Comparison of ENCODE assay signal across 25 mouse cellular contexts in the genomic region with DNA sequence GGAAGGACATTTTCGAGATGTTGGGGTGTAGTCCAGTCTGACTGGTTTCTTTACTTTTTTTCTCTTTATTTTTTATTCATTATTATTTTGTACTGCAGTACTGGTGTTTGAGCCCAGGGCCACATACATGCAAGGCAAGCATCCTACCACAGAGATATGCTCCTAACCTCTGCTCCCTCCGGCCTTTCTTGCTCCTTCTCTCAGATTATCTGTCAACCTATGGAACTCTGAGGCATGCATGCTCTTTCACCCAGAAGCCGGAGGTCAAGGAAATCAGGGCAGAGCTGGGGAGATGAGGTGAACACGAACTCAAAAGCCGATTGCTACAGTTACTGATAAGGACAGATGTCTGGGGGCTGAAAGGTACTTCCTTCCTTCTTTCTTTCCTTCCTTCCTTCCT. TPM values are rescaled to one million over a fixed set of nuclear protein-coding genes. Genes with fewer than 3 reads are reported as not detected.
DNase-seq lines count a peak whose midpoint lies in the region; ATAC-seq and TF ChIP-seq lines count a peak whose summit lies in the region.
"Had no signal": no experiment of that assay in that cellular context is flagged by ENCODE, and none has a peak within 500 bp of the region (broad histone marks: within the 10 kb centered on the region; RNA-seq: fewer than 3 reads in every experiment).

No protein-coding gene starts in this region.

- H3K79me2 ChIP-seq in heart, adult 2 months (replicated peaks; ENCODE audit: control insufficient read depth, insufficient read depth, low read length) = no peaks in the 10 kb centered on the region
- H3K79me2 ChIP-seq in myocyte (ENCODE audit: control insufficient read depth, insufficient read depth) = no peaks in the 10 kb centered on the region

- H3K4me1 ChIP-seq in heart, adult 2 months (ENCODE audit: control insufficient read depth, insufficient read depth, low read length) = peaks cover 15% of the 10 kb centered on the region
- peaks cover 31% of the 10 kb centered on the region for H3K4me1 ChIP-seq in limb, embryonic 15.5 days
- peaks cover 13% of the 10 kb centered on the region; the same call in 1 of the 2 replicates for H3K4me1 ChIP-seq in limb, embryonic 10.5 days
- peaks cover 20% of the 10 kb centered on the region for H3K4me1 ChIP-seq in brown adipose tissue, adult 24 weeks (ENCODE audit: control insufficient read depth, insufficient read depth, insufficient read length, low read length)
- H3K4me1 ChIP-seq: midbrain, embryonic 13.5 days had no signal

- TF ChIP-seq CTCF in heart, adult 2 months (IDR thresholded peaks at IDR 0.05) = no peak

- H3K4me2 ChIP-seq in limb, embryonic 15.5 days = no peak overlapping the region
- H3K4me2 ChIP-seq in myocyte (ENCODE audit: low read depth) = peak overlapping the region; percentile 94
- H3K4me2 ChIP-seq: hindbrain, embryonic 13.5 days; liver, embryonic 11.5 days; midbrain, embryonic 13.5 days had no signal

- H3K36me3 ChIP-seq in heart, adult 2 months (ENCODE audit: control insufficient read depth, insufficient read depth, low read length) = no peaks in the 10 kb centered on the region
- no peaks in the 10 kb centered on the region for H3K36me3 ChIP-seq in limb, embryonic 15.5 days
- no peaks in the 10 kb centered on the region for H3K36me3 ChIP-seq in limb, embryonic 10.5 days
- H3K36me3 ChIP-seq in myocyte (ENCODE audit: control insufficient read depth, insufficient read depth) = no peaks in the 10 kb centered on the region
- H3K36me3 ChIP-seq: forebrain, embryonic 10.5 days; heart, embryonic 10.5 days; hindbrain, embryonic 13.5 days; midbrain, embryonic 13.5 days had no signal

- intact Hi-C loops in heart, adult 2 months (cut with DNase I) = loop anchor here (2.0 to 10.0 kb wide), 4 partner anchors 124 to 310 kb away; a partner anchor contains a TSS
- intact Hi-C loops in heart, postnatal 25 days (cut with DNase I) = loop anchor here (5.0 to 10.0 kb wide), 4 partner anchors 123 to 310 kb away; a partner anchor contains a TSS

- ATAC-seq in limb, embryonic 15.5 days (ENCODE audit: insufficient number of reproducible peaks, low FRiP score, low TSS enrichment, low read depth) = no peak
- ATAC-seq: inflammation-experienced regulatory T-cells, adult 6 months; liver, postnatal 0 days; midbrain, embryonic 13.5 days had no signal

- no peak overlapping the region for H3K9ac ChIP-seq in heart, adult 2 months (ENCODE audit: low read depth, low read length)
- no peak overlapping the region for H3K9ac ChIP-seq in limb, embryonic 15.5 days
- H3K9ac ChIP-seq: hindbrain, embryonic 13.5 days; liver, postnatal 0 days; midbrain, embryonic 13.5 days had no signal

- no peak for TF ChIP-seq POLR2A in heart, adult 2 months (IDR thresholded peaks at IDR 0.05; ENCODE audit: insufficient read depth, low read depth, low read length)
- TF ChIP-seq POLR2A in myocyte (IDR thresholded peaks at IDR 0.05; ENCODE audit: insufficient read length, low read depth) = no peak

- no peak for TF ChIP-seq EP300 in heart, adult 2 months (IDR thresholded peaks at IDR 0.05; ENCODE audit: insufficient read depth, low read depth, low read length)

- no peaks in the 10 kb centered on the region for H3K27me3 ChIP-seq in heart, adult 2 months (ENCODE audit: control insufficient read depth, insufficient read depth, low read length)
- no peaks in the 10 kb centered on the region for H3K27me3 ChIP-seq in limb, embryonic 15.5 days
- no peaks in the 10 kb centered on the region for H3K27me3 ChIP-seq in limb, embryonic 10.5 days (ENCODE audit: low read depth, poor library complexity, severe bottlenecking)
- no peaks in the 10 kb centered on the region for H3K27me3 ChIP-seq in myocyte (ENCODE audit: control insufficient read depth, insufficient read depth, insufficient read length)
- H3K27me3 ChIP-seq: hindbrain, embryonic 13.5 days; midbrain, embryonic 13.5 days had no signal

- no peaks in the 10 kb centered on the region for H3K9me3 ChIP-seq in limb, embryonic 15.5 days
- H3K9me3 ChIP-seq in limb, embryonic 10.5 days (replicated peaks) = no peaks in the 10 kb centered on the region
- H3K9me3 ChIP-seq: forebrain, embryonic 10.5 days; heart, embryonic 10.5 days; hindbrain, embryonic 13.5 days; megakaryocyte, embryonic 14.5 days; midbrain, embryonic 13.5 days had no signal

- peak overlapping the region; percentile 24; the same call in 1 of the 2 replicates for H3K27ac ChIP-seq in heart, adult 2 months
- peak overlapping the region; percentile 82 for H3K27ac ChIP-seq in limb, embryonic 15.5 days
- no peak overlapping the region for H3K27ac ChIP-seq in limb, embryonic 10.5 days
- H3K27ac ChIP-seq in brown adipose tissue, adult 24 weeks (replicated peaks; ENCODE audit: low read depth, low read length) = peak overlapping the region; percentile 61
- H3K27ac ChIP-seq: forebrain, embryonic 10.5 days; heart, embryonic 10.5 days; hindbrain, embryonic 13.5 days; left cerebral cortex, adult 2 months; midbrain, embryonic 13.5 days had no signal

- no peak overlapping the region for H3ac ChIP-seq in myocyte (ENCODE audit: control insufficient read depth, insufficient read length)

- WGBS in heart, adult 2 months = 49% methylated on average over 5 of the region's 5 CpGs
- 67% methylated on average over 5 of the region's 5 CpGs for WGBS in limb, embryonic 15.5 days
- 73% methylated on average over 5 of the region's 5 CpGs for WGBS in limb, embryonic 10.5 days

- DNase-seq in heart, adult 2 months = no peak
- no peak for DNase-seq in heart, postnatal 25 days (ENCODE audit: low spot score)
- no peak for DNase-seq in limb, embryonic 10.5 days (ENCODE audit: low spot score)
- no peak for DNase-seq in adipocyte (ENCODE audit: low spot score)
- DNase-seq in adrenal gland, postnatal 36 days = no peak
- DNase-seq: cerebellum, adult 8-10 months; cerebellum, postnatal 36 days; embryo, embryonic 11 days; heart, postnatal 36 days; layer of hippocampus, adult 9-11 months; liver, postnatal 0 days; right cerebral cortex, postnatal 25 days had no signal

- no peak overlapping the region for H3K4me3 ChIP-seq in heart, adult 2 months
- no peak overlapping the region for H3K4me3 ChIP-seq in limb, embryonic 15.5 days
- no peak overlapping the region for H3K4me3 ChIP-seq in limb, embryonic 10.5 days
- H3K4me3 ChIP-seq in brown adipose tissue, adult 24 weeks (ENCODE audit: insufficient read depth, low read depth, low read length) = no peak overlapping the region
- H3K4me3 ChIP-seq in myocyte = no peak overlapping the region
- H3K4me3 ChIP-seq: forebrain, embryonic 10.5 days; heart, embryonic 10.5 days; hindbrain, embryonic 13.5 days; left cerebral cortex, adult 2 months; megakaryocyte, embryonic 14.5 days; midbrain, embryonic 13.5 days had no signal

TF ChIP-seq in myocyte, 11 proteins besides CTCF, POLR2A, EP300 and RAD21:
- TF ChIP-seq MYOD1 (IDR thresholded peaks at IDR 0.05; ENCODE audit: control insufficient read depth in 1 of 3, insufficient read length in 2 of 3, low read depth in 2 of 3) = no peak
- TF ChIP-seq MYOG (IDR thresholded peaks at IDR 0.05; ENCODE audit: control insufficient read depth in 1 of 3, insufficient read depth in 1 of 3, insufficient read length in 2 of 3, low read depth in 2 of 3) = no peak
- no peak for TF ChIP-seq MAX (IDR thresholded peaks at IDR 0.05; ENCODE audit: low read depth)
- TF ChIP-seq REST (IDR thresholded peaks at IDR 0.05; ENCODE audit: insufficient read depth, insufficient read length) = no peak
- no peak for TF ChIP-seq SRF (IDR thresholded peaks at IDR 0.05; ENCODE audit: control insufficient read depth, insufficient read length, low read depth)

RNA-seq across cellular contexts. Expression of a gene that starts 10.6 kb away (rescaled TPM):
- total RNA-seq in heart, adult 2 months (2021) = 10 to 100 TPM; 36.8 to 41.0 TPM
- 37.0 and 54.6 TPM in 2 replicates for polyA plus RNA-seq in heart, adult 2 months (2012; rRNA removed)
- total RNA-seq in heart, postnatal 25 days (2021) = 10 to 100 TPM; 50.4 to 59.5 TPM
- polyA plus RNA-seq in limb, embryonic 15.5 days (2015; fragmentation: Nextera tagmentation; extraction: Ambion mirVana) = 44.4 and 55.6 TPM in 2 replicates
- polyA plus RNA-seq in limb, embryonic 10.5 days (2016; fragmentation: Nextera tagmentation; extraction: Ambion mirVana) = 43.3 and 57.6 TPM in 2 replicates
- polyA plus RNA-seq in brown adipose tissue, adult 24 weeks (2012; ENCODE audit: insufficient read depth, insufficient read length, missing spikeins) = 9.3 and 12.8 TPM in 2 replicates
- polyA plus RNA-seq in myocyte (2012; fragmentation: generic; extraction: Trizol) = 57.2 TPM
- 10 to 100 TPM; 45.8 to 54.6 TPM for total RNA-seq in adrenal gland, postnatal 36 days (2021)

RNA-seq across cellular contexts. Expression of a gene that starts 32.0 kb away (rescaled TPM):
- 1 to 10 TPM; 3.4 to 6.2 TPM for total RNA-seq in heart, adult 2 months (2021)
- polyA plus RNA-seq in heart, adult 2 months (2012; rRNA removed) = 1.8 and 3.5 TPM in 2 replicates
- total RNA-seq in heart, postnatal 25 days (2021) = 1 to 10 TPM; 4.5 to 4.6 TPM
- 3.3 and 4.9 TPM in 2 replicates for polyA plus RNA-seq in limb, embryonic 15.5 days (2015; fragmentation: Nextera tagmentation; extraction: Ambion mirVana)
- polyA plus RNA-seq in limb, embryonic 10.5 days (2016; fragmentation: Nextera tagmentation; extraction: Ambion mirVana) = 0.54 and 0.55 TPM in 2 replicates
- polyA plus RNA-seq in brown adipose tissue, adult 24 weeks (2012; ENCODE audit: insufficient read depth, insufficient read length, missing spikeins) = 9.6 and 11.6 TPM in 2 replicates
- 40.1 TPM for polyA plus RNA-seq in myocyte (2012; fragmentation: generic; extraction: Trizol)
- 10 to 100 TPM; 33.9 to 59.2 TPM for total RNA-seq in adrenal gland, postnatal 36 days (2021)
- total RNA-seq: monocyte, adult 5-6 weeks had no signal
- polyA plus RNA-seq: CD4-positive, CD25-positive, alpha-beta regulatory T cell, adult 4 months had no signal
